Mouse (Mus musculus) kidney, postnatal 4 days (tissue): ENCODE results near the gene Ctse.

ENCODE experiments used
- DNase-seq, 2 experiments: peaks; one replicate each; pipeline ENCODE4 v3.0.0; 2021; ENCODE audit warnings: mixed read lengths in 2 of 2

Gene Ctse

DNA sequence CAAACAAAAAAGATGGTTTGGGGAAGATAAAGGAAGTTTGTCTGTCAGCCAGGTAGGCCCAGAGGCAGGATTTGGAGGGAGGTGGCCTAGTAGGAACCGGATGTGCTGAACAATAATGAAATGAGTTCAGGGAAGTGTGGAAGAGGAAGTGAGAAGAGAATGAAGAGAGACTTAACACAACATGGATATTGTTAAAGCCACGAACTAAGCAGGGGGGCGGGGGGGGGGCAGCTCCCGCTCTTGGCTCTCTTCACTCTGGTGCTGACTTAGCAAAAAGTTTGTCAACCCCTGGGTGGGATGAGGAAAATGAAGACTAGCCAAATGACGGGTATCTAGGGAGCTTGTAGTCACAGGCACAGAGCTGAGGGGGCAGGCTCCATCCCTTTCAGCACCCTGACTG is 62.3 kb downstream of the Ctse start:
- no peak for DNase-seq

- no peak for DNase-seq
These were observed 63.3 kb downstream of the Ctse start for GRCm38 (mm10) chr1:131701391-131701790.

DNA sequence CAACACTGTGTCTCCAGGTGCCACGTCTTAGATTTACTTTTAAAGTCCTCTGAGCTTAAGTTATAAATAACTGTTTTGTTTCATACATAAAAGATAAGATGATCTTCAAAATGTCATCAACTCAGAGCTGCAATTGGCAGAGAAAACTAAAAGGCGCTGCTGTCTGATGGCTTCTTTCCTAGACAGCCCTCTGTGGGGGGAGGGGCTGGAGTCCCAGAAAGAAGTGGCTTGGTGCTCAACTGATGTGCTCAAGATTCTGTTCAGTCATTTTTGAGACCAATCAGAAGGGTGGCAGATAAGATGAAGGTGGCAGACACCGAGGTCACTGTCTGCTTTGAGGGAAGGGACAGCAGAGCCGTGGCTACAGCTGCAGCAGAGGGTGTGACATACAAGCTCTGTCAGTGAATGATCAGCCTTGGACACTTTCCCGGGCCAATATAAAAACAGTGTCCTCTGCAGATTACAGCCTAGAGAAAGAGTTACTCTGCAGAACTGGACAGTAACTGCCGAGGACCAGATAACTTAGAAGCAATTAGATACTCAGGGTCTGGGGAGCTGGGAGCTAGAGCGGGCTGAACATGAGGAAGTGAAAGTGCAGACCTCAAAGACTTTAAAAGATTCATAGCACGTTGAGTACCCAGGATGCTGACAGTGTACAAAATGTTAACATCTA is 64.1 kb downstream of the Ctse start:
- no peak for DNase-seq

GRCm38 (mm10) chr1:131703482-131703881 is 65.4 kb downstream of the Ctse start:
- DNase-seq, result no peak

DNA sequence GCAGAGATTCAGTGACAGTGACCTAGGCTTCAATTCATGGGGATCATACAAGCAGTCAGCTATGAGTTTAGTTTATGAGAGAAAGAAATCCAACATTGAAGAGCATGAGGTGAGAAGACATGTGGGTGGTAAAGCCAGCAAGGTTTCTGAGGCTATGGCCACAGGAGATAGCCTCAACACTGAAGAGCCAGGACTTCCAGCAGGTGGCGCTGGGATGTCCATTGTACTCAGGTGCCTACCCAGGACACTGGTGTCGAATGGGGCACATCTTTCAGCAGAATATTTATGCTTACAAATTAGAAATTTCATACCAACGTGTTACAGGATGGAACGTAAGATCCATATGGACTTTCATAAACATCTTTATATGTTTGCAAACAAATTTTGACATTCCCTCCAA is 70.2 kb downstream of the Ctse start:
- DNase-seq, result peak; percentile 79 to 82

- no peak for DNase-seq
These were observed 73.4 kb downstream of the Ctse start for GRCm38 (mm10) chr1:131711518-131711917.

DNA sequence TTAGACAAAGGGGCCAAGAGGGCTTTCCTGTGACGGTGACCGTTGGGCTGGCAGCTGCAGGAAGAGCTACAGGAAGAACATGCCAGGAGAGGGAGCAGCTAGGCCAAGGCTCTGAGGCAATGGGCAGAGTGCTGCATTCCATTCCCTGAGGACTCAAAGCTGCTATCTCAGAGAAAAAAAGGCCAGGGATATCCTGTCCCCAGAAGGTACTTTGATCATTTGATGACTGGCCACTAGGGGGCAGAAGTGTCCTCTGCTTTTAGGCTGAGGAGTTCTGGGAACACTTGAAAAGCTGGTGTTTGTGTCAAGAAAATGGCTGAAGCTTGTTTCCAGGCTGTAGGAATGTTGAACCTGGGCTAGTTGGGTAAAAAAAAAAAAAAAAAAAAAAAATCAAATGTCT is 74.3 kb downstream of the Ctse start:
- DNase-seq, result peak; percentile 87 to 91

GRCm38 (mm10) chr1:131714388-131715337 is 76.6 kb downstream of the Ctse start:
- DNase-seq, result no peak

GRCm38 (mm10) chr1:131718952-131719694 is 81.0 kb downstream of the Ctse start:
- DNase-seq, result no peak

DNA sequence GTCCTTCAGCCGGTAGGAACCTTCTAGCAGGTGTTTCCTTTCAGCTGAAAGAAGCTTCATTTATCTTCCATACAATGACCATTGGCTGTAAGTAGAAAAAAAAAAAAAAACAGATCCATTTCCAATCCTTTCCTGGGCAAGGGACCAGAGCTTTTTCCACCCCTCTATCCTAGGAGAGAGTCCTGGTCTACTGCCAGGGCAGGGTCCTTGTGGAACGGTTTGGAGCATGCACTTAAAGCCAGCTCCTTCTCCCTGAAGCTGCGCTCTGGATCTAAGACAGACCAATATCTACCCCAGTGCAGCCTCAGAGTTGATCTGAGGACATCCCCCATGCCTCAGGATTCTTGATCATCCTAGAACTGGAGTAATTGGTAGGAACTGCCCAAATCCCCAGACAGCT is 83.9 kb downstream of the Ctse start:
- DNase-seq, result no peak

DNA sequence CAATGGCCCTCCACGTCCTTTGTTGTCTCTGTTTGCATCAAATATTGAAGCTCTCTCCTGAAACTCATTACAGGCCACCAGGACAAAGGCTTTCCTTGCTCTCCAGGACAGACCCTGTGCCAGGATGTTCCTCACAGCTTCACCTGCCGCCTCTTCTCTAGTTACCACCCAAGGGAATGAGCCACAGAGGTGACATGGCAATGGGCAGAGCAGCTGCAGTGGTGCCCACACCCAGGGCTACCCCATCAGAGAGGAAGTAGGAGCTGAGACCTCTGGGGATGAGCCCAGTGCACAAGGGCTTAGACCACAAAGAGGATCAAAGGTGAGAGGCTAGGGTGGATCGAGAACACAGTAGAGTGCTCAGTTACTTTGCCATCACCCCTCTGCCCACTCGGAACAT is 85.4 kb downstream of the Ctse start:
- no peak for DNase-seq
